Mouse (Mus musculus): Measurements from ENCODE around the gene Tiam2. TPM values are rescaled to one million over a fixed set of nuclear protein-coding genes. Genes with fewer than 3 reads are reported as not detected.

Tiam2 gene
- total and polyA plus RNA-seq, 3 experiments: 0.42 to 1.9 TPM; not detected in 1

- no peaks in the 10 kb centered on the region for H3K27me3 ChIP-seq (ENCODE audit: control insufficient read depth in 1 of 2, insufficient read depth in 2 of 2, low read length in 2 of 2)
- DNase-seq (ENCODE audit: low read depth, low spot score): no peak
- no peak overlapping the region for H3K9ac ChIP-seq (ENCODE audit: control insufficient read depth, low read depth, low read length, poor library complexity, severe bottlenecking)
- no peak overlapping the region for H3K4me3 ChIP-seq (ENCODE audit: control insufficient read depth in 1 of 2, insufficient read depth in 1 of 2, low read depth in 2 of 2, low read length in 2 of 2)
- H3K27ac ChIP-seq (ENCODE audit: control insufficient read depth, low read depth, low read length): no peak overlapping the region
- H3K36me3 ChIP-seq (ENCODE audit: control insufficient read depth in 1 of 2, insufficient read depth in 2 of 2, low read length in 2 of 2): no peaks in the 10 kb centered on the region
- no peak for TF ChIP-seq SIN3A (IDR thresholded peaks at IDR 0.05; ENCODE audit: low read length)
- no peak for TF ChIP-seq MYC (IDR thresholded peaks at IDR 0.05; ENCODE audit: low read depth, low read length)
- no peak for TF ChIP-seq TAL1 (IDR thresholded peaks at IDR 0.05; ENCODE audit: low read length)
- TF ChIP-seq MAZ (IDR thresholded peaks at IDR 0.05; ENCODE audit: low read depth, low read length): no peak
- TF ChIP-seq GATA1 (IDR thresholded peaks at IDR 0.05; ENCODE audit: low read depth, low read length): no peak
- TF ChIP-seq JUND (IDR thresholded peaks at IDR 0.05; ENCODE audit: low read depth, low read length): no peak
- TF ChIP-seq TBP (IDR thresholded peaks at IDR 0.05; ENCODE audit: low read depth, low read length): no peak
- TF ChIP-seq UBTF (IDR thresholded peaks at IDR 0.05; ENCODE audit: borderline replicate concordance, insufficient read depth, low read depth, low read length): no peak
- no peak for TF ChIP-seq ETS1 (IDR thresholded peaks at IDR 0.05; ENCODE audit: low read depth, low read length)
- no peak for TF ChIP-seq ZNF384 (IDR thresholded peaks at IDR 0.05; ENCODE audit: low read depth, low read length)
- TF ChIP-seq NRF1 (IDR thresholded peaks at IDR 0.05; ENCODE audit: insufficient read depth, low read depth, low read length, poor library complexity, severe bottlenecking): no peak
- no peak for TF ChIP-seq HCFC1 (IDR thresholded peaks at IDR 0.05; ENCODE audit: low read depth, low read length)
- no peak for TF ChIP-seq USF2 (IDR thresholded peaks at IDR 0.05; ENCODE audit: borderline replicate concordance in 1 of 2, insufficient read depth in 1 of 2, low read depth in 1 of 2, low read length in 2 of 2)
- TF ChIP-seq POLR2A (IDR thresholded peaks at IDR 0.05; ENCODE audit: control insufficient read depth in 1 of 2, insufficient read depth in 1 of 2, low read depth in 1 of 2, low read length in 2 of 2, poor library complexity in 1 of 2): no peak
- no peak for TF ChIP-seq TCF12 (IDR thresholded peaks at IDR 0.05; ENCODE audit: low read depth, low read length)
- no peak for TF ChIP-seq MXI1 (IDR thresholded peaks at IDR 0.05; ENCODE audit: low read depth, low read length)
- no peak for TF ChIP-seq CHD1 (IDR thresholded peaks at IDR 0.05; ENCODE audit: low read depth, low read length)
- TF ChIP-seq MYB (IDR thresholded peaks at IDR 0.05; ENCODE audit: low read depth, low read length): no peak
- TF ChIP-seq NELFE (IDR thresholded peaks at IDR 0.05; ENCODE audit: low read depth, low read length): no peak
- no peaks in the 10 kb centered on the region for H3K4me1 ChIP-seq (ENCODE audit: control insufficient read depth in 1 of 2, insufficient read depth in 2 of 2, low read length in 2 of 2)
- no peaks in the 10 kb centered on the region for H3K79me2 ChIP-seq (ENCODE audit: control insufficient read depth, insufficient read depth, low read length, poor library complexity)
- no peaks in the 10 kb centered on the region for H3K9me3 ChIP-seq (replicated peaks; ENCODE audit: insufficient read depth, low read length)
These were observed 3.1 kb downstream of the Tiam2 start for GRCm38 (mm10) chr17:3329429-3329828.

- H3K79me2 ChIP-seq (ENCODE audit: control insufficient read depth, insufficient read depth, low read length, poor library complexity): no peaks in the 10 kb centered on the region
- H3K4me3 ChIP-seq (ENCODE audit: control insufficient read depth in 1 of 2, insufficient read depth in 1 of 2, low read depth in 2 of 2, low read length in 2 of 2): no peak overlapping the region
- no peaks in the 10 kb centered on the region for H3K36me3 ChIP-seq (ENCODE audit: control insufficient read depth in 1 of 2, insufficient read depth in 2 of 2, low read length in 2 of 2)
- H3K9ac ChIP-seq (ENCODE audit: control insufficient read depth, low read depth, low read length, poor library complexity, severe bottlenecking): no peak overlapping the region
- no peaks in the 10 kb centered on the region for H3K9me3 ChIP-seq (replicated peaks; ENCODE audit: insufficient read depth, low read length)
- 0 out of 4 replicates have a peak, but pooled peaks cover 0 to under 1% of the 10 kb centered on the region in 2 experiments for H3K27me3 ChIP-seq (ENCODE audit: control insufficient read depth in 1 of 2, insufficient read depth in 2 of 2, low read length in 2 of 2)
- DNase-seq (ENCODE audit: low read depth, low spot score): no peak
- H3K27ac ChIP-seq (ENCODE audit: control insufficient read depth, low read depth, low read length): no peak overlapping the region
- no peaks in the 10 kb centered on the region for H3K4me1 ChIP-seq (ENCODE audit: control insufficient read depth in 1 of 2, insufficient read depth in 2 of 2, low read length in 2 of 2)
- no peak for TF ChIP-seq EP300 (IDR thresholded peaks at IDR 0.05; ENCODE audit: low read depth in 1 of 2, low read length in 2 of 2)
- no peak for TF ChIP-seq ZKSCAN1 (IDR thresholded peaks at IDR 0.05; ENCODE audit: low read depth, low read length)
- no peak for TF ChIP-seq BHLHE40 (IDR thresholded peaks at IDR 0.05; ENCODE audit: borderline replicate concordance, low read depth, low read length)
- TF ChIP-seq RCOR1 (IDR thresholded peaks at IDR 0.05; ENCODE audit: low read depth, low read length): no peak
- no peak for TF ChIP-seq SMC3 (IDR thresholded peaks at IDR 0.05; ENCODE audit: low read depth, low read length)
- no peak for TF ChIP-seq MAX (IDR thresholded peaks at IDR 0.05; ENCODE audit: low read length)
- no peak for TF ChIP-seq CHD2 (IDR thresholded peaks at IDR 0.05; ENCODE audit: low read length)
These were observed 5.5 kb downstream of the Tiam2 start for GRCm38 (mm10) chr17:3331721-3332461.

All from MEL (cell line).